Mouse (Mus musculus) liver, adult 2 months (tissue): ENCODE data around the gene Ckb. TPM values are rescaled to one million over a fixed set of nuclear protein-coding genes. Genes with fewer than 3 reads are reported as not detected.

ENCODE experiments used
- DNase-seq: peaks from one replicate; pipeline ENCODE4 v3.0.0-alpha.2; 2011; ENCODE audit warnings: low read depth, low spot score; ENCODE audit errors: extremely low read depth
- H3K27ac ChIP-seq: fragments of 200-500 bp; replicated peaks from 2 replicates; pipeline ENCODE4 v1.5.1; 2012; ENCODE audit warnings: low read depth, mild to moderate bottlenecking, control low read depth, inconsistent platforms, low read length; ENCODE audit not compliant: insufficient read depth
- H3K27me3 ChIP-seq: fragments of 200-500 bp; 2 replicates; pipeline ENCODE4 v1.6.1; 2012; ENCODE audit warnings: mild to moderate bottlenecking, moderate library complexity, low read length, inconsistent platforms; ENCODE audit not compliant: control insufficient read depth, insufficient read depth
- H3K36me3 ChIP-seq: fragments of 200-500 bp; 2 replicates; pipeline ENCODE4 v1.6.1; 2012; ENCODE audit warnings: low read length, inconsistent platforms; ENCODE audit not compliant: control insufficient read depth, insufficient read depth
- H3K4me1 ChIP-seq: fragments of 200-500 bp; 2 replicates; pipeline ENCODE4 v1.6.1; 2011; ENCODE audit warnings: low read length; ENCODE audit not compliant: control insufficient read depth, insufficient read depth
- H3K4me3 ChIP-seq: fragments of 200-500 bp; 2 replicates; pipeline ENCODE4 v1.5.1; 2011; ENCODE audit warnings: low read depth, mild to moderate bottlenecking, control low read depth, low read length, moderate library complexity; ENCODE audit not compliant: insufficient read depth
- H3K79me2 ChIP-seq: fragments of 200-500 bp; 2 replicates; pipeline ENCODE4 v1.6.1; 2012; ENCODE audit warnings: inconsistent platforms, mild to moderate bottlenecking, low read length, moderate library complexity; ENCODE audit not compliant: control insufficient read depth, insufficient read depth
- H3K9ac ChIP-seq: fragments of 200-500 bp; 2 replicates; pipeline ENCODE4 v1.6.1; 2012; ENCODE audit warnings: low read depth, mild to moderate bottlenecking, control low read depth, inconsistent platforms, low read length
- CTCF ChIP-seq: fragments of 200-500 bp; IDR thresholded peaks from 2 replicates; pipeline ENCODE4 v1.5.1; 2011; ENCODE audit warnings: low read depth, low read length, control low read depth
- POLR2A ChIP-seq: fragments of 200-500 bp; IDR thresholded peaks from 2 replicates; pipeline ENCODE4 v1.6.1; 2011; ENCODE audit warnings: low read length, control low read depth; ENCODE audit not compliant: insufficient read depth; ENCODE audit errors: extremely low read depth
- WGBS: fragments of 180-500 bp; shearing (Covaris S2); methylation state at CpG from one replicate; pipeline ENCODE4 v1.1.7; 2018; 5-methylcytosine and 5-hydroxymethylcytosine counted together
- polyA plus RNA-seq: library from polyadenylated mRNA; depleted of rRNA; stranded (reverse); fragments of >200 nt; gene quantifications from 2 replicates; pipeline ENCODE4 v1.2.3, GENCODE M21; 2012
- total RNA-seq: library from RNA; depleted of rRNA; stranded (reverse); fragments of >200 nt; gene quantifications from 2 replicates; pipeline ENCODE4 v1.2.3, GENCODE M21; 2014

Gene Ckb
- total and polyA plus RNA-seq, 2 experiments = 9.7 to 17.8 TPM

DNA sequence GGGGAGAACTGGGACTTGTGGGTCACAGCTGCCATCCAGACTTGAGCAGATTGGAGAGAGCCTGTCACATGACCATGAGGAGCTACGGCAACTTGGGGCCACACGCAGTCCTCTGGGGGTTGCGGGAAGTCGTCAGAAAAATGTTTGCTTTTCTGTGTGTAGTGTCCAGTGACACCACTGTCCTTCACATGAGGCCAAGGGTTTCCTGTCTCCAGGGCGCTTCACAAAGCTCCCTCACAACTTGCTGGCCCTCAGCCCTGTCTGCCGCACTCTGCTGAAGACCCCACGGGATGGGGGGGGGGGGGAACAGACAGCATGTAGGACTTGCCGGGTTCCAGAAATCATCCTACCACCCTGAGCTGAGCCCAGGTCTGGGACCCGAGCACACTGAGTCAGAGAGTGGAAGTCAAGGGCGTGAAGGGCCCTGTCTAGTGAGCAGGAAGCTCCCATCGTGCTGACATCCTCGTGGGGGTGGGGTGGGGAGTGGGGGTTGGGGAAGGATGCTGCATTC, 22.2 kb upstream of the Ckb start:
- TF ChIP-seq CTCF (no peak), POLR2A (no peak)

DNA sequence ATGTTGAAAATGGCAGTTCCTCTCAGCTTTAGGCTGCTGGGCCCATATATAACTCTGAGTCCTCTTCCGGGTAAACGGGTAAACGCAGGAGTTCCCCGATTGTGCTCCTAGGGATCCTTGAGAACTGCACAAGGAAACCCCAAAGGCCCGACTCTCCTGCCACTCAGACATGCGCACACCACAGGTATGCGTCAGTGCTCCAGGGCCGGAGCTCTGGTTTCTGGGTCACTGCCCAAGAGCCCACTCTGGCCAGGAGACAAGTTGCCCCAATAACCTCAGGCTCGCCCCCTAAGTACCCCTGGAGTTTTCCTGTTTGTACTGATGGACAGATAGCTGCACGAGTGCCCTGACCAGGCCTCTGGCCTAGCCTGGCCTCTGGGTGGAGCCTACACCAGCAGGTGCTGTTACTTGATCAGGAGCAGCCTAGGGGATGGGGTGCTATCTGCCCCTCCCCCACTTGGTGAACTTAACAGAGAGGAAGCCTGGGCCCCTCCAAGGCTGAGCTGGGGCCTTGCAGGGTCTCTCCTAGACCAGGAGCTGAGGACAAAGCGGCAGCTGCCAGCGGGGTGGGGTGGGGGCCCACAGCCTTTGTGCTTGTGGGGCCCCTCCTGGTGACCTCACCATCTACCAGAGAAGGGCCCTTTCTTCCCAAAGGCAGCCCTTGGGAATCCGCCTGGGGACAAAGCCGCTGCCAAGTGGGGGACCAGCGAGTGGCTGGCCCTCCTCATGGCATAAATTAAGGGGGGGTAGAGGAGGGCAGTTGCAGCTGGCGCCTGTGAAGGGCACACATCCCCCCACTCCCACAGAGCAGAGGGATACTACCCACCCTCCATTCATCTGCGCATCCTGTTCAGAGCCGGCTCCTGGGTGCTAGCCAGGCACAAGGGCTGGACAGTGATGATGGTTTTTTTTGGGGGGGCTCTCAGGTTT, 21.5 kb upstream of the Ckb start:
- peak overlapping the region; percentile 65 for H3K27ac ChIP-seq
- H3K9ac ChIP-seq = no peak overlapping the region
- no peaks in the 10 kb centered on the region for H3K36me3 ChIP-seq
- no peaks in the 10 kb centered on the region for H3K27me3 ChIP-seq
- H3K4me1 ChIP-seq = peaks cover 8% of the 10 kb centered on the region
- no peaks in the 10 kb centered on the region for H3K79me2 ChIP-seq
- WGBS = 77% methylated on average over 18 of the region's 18 CpGs
- no peak overlapping the region for H3K4me3 ChIP-seq
- no peak for TF ChIP-seq POLR2A
- TF ChIP-seq CTCF = no peak
- DNase-seq = no peak

More for the DNA sequence above, 22.2 kb upstream of the Ckb start:
- no peaks in the 10 kb centered on the region for H3K79me2 ChIP-seq
- H3K36me3 ChIP-seq = no peaks in the 10 kb centered on the region
- H3K27ac ChIP-seq = peak overlapping the region; percentile 65
- 28% methylated on average over 12 of the region's 12 CpGs for WGBS
- no peak overlapping the region for H3K4me3 ChIP-seq
- peak; percentile 15 for DNase-seq
- no peaks in the 10 kb centered on the region for H3K27me3 ChIP-seq
- H3K4me1 ChIP-seq = peaks cover 3% of the 10 kb centered on the region
- 0 out of 2 replicates have a peak overlapping the region, but pooled peaks have one; percentile 15 for H3K9ac ChIP-seq

GRCm38 (mm10) chr12:111692899-111693298, 20.8 kb upstream of the Ckb start:
- Histone ChIP-seq H3K27ac (no peak overlapping the region), H3K36me3 (no peaks in the 10 kb centered on the region), H3K4me3 (no peak overlapping the region), H3K27me3 (no peaks in the 10 kb centered on the region), H3K9ac (no peak overlapping the region), H3K4me1 (peaks cover 8% of the 10 kb centered on the region), H3K79me2 (no peaks in the 10 kb centered on the region)
- WGBS = 85% methylated on average over 5 of the region's 5 CpGs
- DNase-seq = no peak
- TF ChIP-seq CTCF = no peak
- no peak for TF ChIP-seq POLR2A

DNA sequence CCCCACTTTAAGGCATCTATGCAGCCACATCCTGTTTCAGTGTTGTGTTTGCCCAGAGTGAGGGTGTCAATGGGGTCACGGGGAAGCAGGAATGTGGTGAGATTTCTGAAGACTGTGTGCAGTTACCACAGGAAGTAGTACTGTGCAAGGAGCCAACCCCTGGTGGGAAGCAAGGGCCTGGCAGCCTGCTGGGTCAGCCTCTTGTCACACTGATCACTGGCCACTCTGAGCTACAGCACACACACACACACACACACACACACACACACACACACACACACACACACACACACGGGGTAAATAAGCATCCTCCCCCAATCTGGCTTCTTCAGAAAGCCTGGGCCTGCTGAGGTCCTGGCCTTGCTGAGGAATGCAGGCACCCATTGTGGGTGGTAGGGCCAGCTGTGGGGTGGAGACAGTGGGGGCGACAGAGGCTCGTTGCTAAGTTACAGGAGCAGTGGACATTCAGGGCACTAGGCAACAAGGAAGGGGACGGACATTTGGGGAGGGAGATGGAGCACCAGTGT, 19.3 kb upstream of the Ckb start:
- Histone ChIP-seq H3K4me1 (peaks cover 10% of the 10 kb centered on the region), H3K79me2 (no peaks in the 10 kb centered on the region), H3K36me3 (no peaks in the 10 kb centered on the region), H3K27ac (peak overlapping the region; percentile 32; the same call in 1 of the 2 replicates), H3K4me3 (no peak overlapping the region), H3K27me3 (no peaks in the 10 kb centered on the region), H3K9ac (no peak overlapping the region; the same call in 1 of the 2 replicates)
- peak; percentile 31 for DNase-seq
- TF ChIP-seq POLR2A (no peak), CTCF (no peak)
- WGBS = 58% methylated on average over 5 of the region's 5 CpGs

- H3K27ac ChIP-seq = no peak overlapping the region
- no peaks in the 10 kb centered on the region for H3K27me3 ChIP-seq
- DNase-seq = no peak
- H3K36me3 ChIP-seq = no peaks in the 10 kb centered on the region
- TF ChIP-seq POLR2A (no peak), CTCF (no peak)
- WGBS = 23% methylated on average over 11 of the region's 11 CpGs
- no peak overlapping the region for H3K9ac ChIP-seq
- no peaks in the 10 kb centered on the region for H3K79me2 ChIP-seq
- no peak overlapping the region for H3K4me3 ChIP-seq
- peaks cover 10% of the 10 kb centered on the region for H3K4me1 ChIP-seq
Measured at GRCm38 (mm10) chr12:111689426-111689825, 17.3 kb upstream of the Ckb start.
